Mouse (Mus musculus): ENCODE results near the gene Depp1.

Depp1 gene

GRCm38 (mm10) chr6:116682317-116682716, 31.9 kb downstream of the Depp1 start:
- in situ Hi-C loops (cut with MboI) = loop anchor here (25.0 kb wide), 1 partner anchor 1230 kb away; the partner anchor contains the start of gene Hnrnpf

GRCm38 (mm10) chr6:116693639-116694038, 43.2 kb downstream of the Depp1 start:
- in situ Hi-C loops (cut with MboI) = loop anchor here (25.0 kb wide), 1 partner anchor 1219 kb away; the partner anchor contains the start of gene Hnrnpf

- in situ Hi-C loops (cut with MboI) = loop anchor here (25.0 kb wide), 1 partner anchor 1218 kb away; the partner anchor contains the start of gene Hnrnpf
Observed at GRCm38 (mm10) chr6:116694346-116694745, 43.9 kb downstream of the Depp1 start.

- in situ Hi-C loops (cut with MboI) = loop anchor here (25.0 kb wide), 1 partner anchor 1215 kb away; the partner anchor contains the start of gene Hnrnpf
Observed at GRCm38 (mm10) chr6:116697413-116697812, 47.0 kb downstream of the Depp1 start.

GRCm38 (mm10) chr6:116697896-116698425, 47.6 kb downstream of the Depp1 start:
- in situ Hi-C loops (cut with MboI) = loop anchor here (25.0 kb wide), 1 partner anchor 1214 kb away; the partner anchor contains the start of gene Hnrnpf

- in situ Hi-C loops (cut with MboI) = no loop called here
Observed at GRCm38 (mm10) chr6:116700821-116701220, 50.4 kb downstream of the Depp1 start.
